30 mouse cellular contexts compared by ENCODE assay signal in genomic region chr7:130012067-130012466, GRCm38 (mm10).
DNase-seq lines count a peak whose midpoint lies in the region; ATAC-seq and TF ChIP-seq lines count a peak whose summit lies in the region.
"Had no signal": no experiment of that assay in that cellular context is flagged by ENCODE, and none has a peak within 500 bp of the region (broad histone marks: within the 10 kb centered on the region; RNA-seq: fewer than 3 reads in every experiment).

No protein-coding gene starts in this region.

- H3K36me3 ChIP-seq in heart, embryonic 13.5 days = no peaks in the 10 kb centered on the region
- H3K36me3 ChIP-seq in CH12.LX (replicated peaks in 1 of 2; ENCODE audit: control insufficient read depth in 1 of 2, insufficient read depth in 1 of 2, low read length in 1 of 2) = no peaks in the 10 kb centered on the region
- H3K36me3 ChIP-seq in limb, embryonic 10.5 days = no peaks in the 10 kb centered on the region
- H3K36me3 ChIP-seq: embryonic facial prominence, embryonic 13.5 days; forebrain, embryonic 10.5 days; hindbrain, embryonic 13.5 days; midbrain, embryonic 10.5 days; midbrain, embryonic 15.5 days; neural tube, embryonic 15.5 days had no signal

- no peak for ATAC-seq in heart, embryonic 13.5 days (ENCODE audit: extremely low read depth, insufficient number of reproducible peaks, low FRiP score, low TSS enrichment)
- ATAC-seq: forebrain, embryonic 16.5 days; intestine, postnatal 0 days; midbrain, embryonic 15.5 days had no signal

- no peak for DNase-seq in heart, postnatal 4 days
- no peak for DNase-seq in CH12.LX (ENCODE audit: extremely low read depth)
- peak; percentile 22 for DNase-seq in c-Kit-positive CD71-negative TER-119-negative erythroid progenitor cells, embryonic 14.5 days (ENCODE audit: low read depth)
- DNase-seq in limb, embryonic 10.5 days (ENCODE audit: low spot score) = no peak
- DNase-seq in gastrocnemius, adult 2 months = no peak
- no peak for DNase-seq in urinary bladder, postnatal 10 days (ENCODE audit: low spot score)
- DNase-seq: adrenal gland, adult 8-10 months; B cell, adult 2 months; cerebellum, adult 8-10 months; cerebellum, postnatal 25 days; embryo, embryonic 11 days; kidney, adult 9 months; kidney, postnatal 10 days; layer of hippocampus, postnatal 36 days; liver; lung, adult 2 months; lung, postnatal 10 days; retina, postnatal 1 day; right cerebral cortex, postnatal 14 days had no signal

- no peak overlapping the region for H3K27ac ChIP-seq in heart, embryonic 13.5 days (replicated peaks)
- H3K27ac ChIP-seq in CH12.LX (ENCODE audit: insufficient read depth, low read depth) = no peak overlapping the region
- H3K27ac ChIP-seq in limb, embryonic 10.5 days = peak overlapping the region; percentile 31; the same call in 1 of the 2 replicates
- no peak overlapping the region for H3K27ac ChIP-seq in gastrocnemius, adult 2 months
- H3K27ac ChIP-seq: forebrain, embryonic 10.5 days; hindbrain, embryonic 13.5 days; liver, embryonic 14.5 days; macrophage; midbrain, embryonic 10.5 days; midbrain, embryonic 15.5 days; neural tube, embryonic 15.5 days had no signal

- 56% methylated on average over 8 of the region's 8 CpGs for WGBS in heart, embryonic 13.5 days
- 79% methylated on average over 8 of the region's 8 CpGs for WGBS in limb, embryonic 10.5 days

- no peak overlapping the region for H3K4me3 ChIP-seq in heart, embryonic 13.5 days
- H3K4me3 ChIP-seq in CH12.LX (replicated peaks in 1 of 3; ENCODE audit: low read depth in 2 of 3, low read length in 2 of 3, poor library complexity in 1 of 3) = no peak overlapping the region
- H3K4me3 ChIP-seq in limb, embryonic 10.5 days = no peak overlapping the region
- H3K4me3 ChIP-seq in gastrocnemius, adult 2 months = no peak overlapping the region
- H3K4me3 ChIP-seq: embryonic facial prominence, embryonic 13.5 days; forebrain, embryonic 10.5 days; hindbrain, embryonic 13.5 days; midbrain, embryonic 10.5 days; midbrain, embryonic 15.5 days; neural tube, embryonic 15.5 days had no signal

- TF ChIP-seq POLR2A in CH12.LX (IDR thresholded peaks at IDR 0.05; ENCODE audit: low read depth, low read length) = no peak

- no peak overlapping the region for H3K9ac ChIP-seq in heart, embryonic 13.5 days
- no peak overlapping the region for H3K9ac ChIP-seq in CH12.LX (ENCODE audit: insufficient read depth, low read depth)
- H3K9ac ChIP-seq: embryonic facial prominence, embryonic 13.5 days; hindbrain, embryonic 13.5 days; liver, embryonic 14.5 days; midbrain, embryonic 15.5 days; neural tube, embryonic 15.5 days had no signal

- in situ Hi-C loops in CH12.LX (cut with MboI; ENCODE audit: low pct_ligation_motif_present, low pct_unique_long_range_greater_than_20kb, low sequenced_read_pairs) = no loop called here

- no peaks in the 10 kb centered on the region for H3K27me3 ChIP-seq in heart, embryonic 13.5 days (replicated peaks)
- peaks cover 68% of the 10 kb centered on the region for H3K27me3 ChIP-seq in CH12.LX (replicated peaks)
- H3K27me3 ChIP-seq in limb, embryonic 10.5 days (ENCODE audit: low read depth, poor library complexity, severe bottlenecking) = no peaks in the 10 kb centered on the region
- H3K27me3 ChIP-seq: embryonic facial prominence, embryonic 13.5 days; hindbrain, embryonic 13.5 days had no signal

- no peak for TF ChIP-seq EP300 in CH12.LX (IDR thresholded peaks at IDR 0.05; ENCODE audit: low read length)

- H3K79me2 ChIP-seq in CH12.LX (replicated peaks; ENCODE audit: control insufficient read depth, extremely low read depth, insufficient read depth, poor library complexity, severe bottlenecking) = no peaks in the 10 kb centered on the region

- dilution Hi-C loops in CH12.LX (cut with MboI; ENCODE audit: extremely low pct_ligation_motif_present, extremely low pct_unique_long_range_greater_than_20kb, low sequenced_read_pairs) = no loop called here

- peak overlapping the region; percentile 22 for H3K4me2 ChIP-seq in heart, embryonic 13.5 days
- H3K4me2 ChIP-seq in CH12.LX (ENCODE audit: insufficient read depth, low read depth, poor library complexity, severe bottlenecking) = peak overlapping the region; percentile 2; the same call in 1 of the 2 replicates
- H3K4me2 ChIP-seq: embryonic facial prominence, embryonic 13.5 days; hindbrain, embryonic 13.5 days; midbrain, embryonic 15.5 days; neural tube, embryonic 15.5 days had no signal

- peaks cover 49% of the 10 kb centered on the region for H3K4me1 ChIP-seq in heart, embryonic 13.5 days
- no peaks in the 10 kb centered on the region for H3K4me1 ChIP-seq in CH12.LX (ENCODE audit: control insufficient read depth in 1 of 2, insufficient read depth in 2 of 2)
- peaks cover 60% of the 10 kb centered on the region for H3K4me1 ChIP-seq in limb, embryonic 10.5 days
- H3K4me1 ChIP-seq: midbrain, embryonic 15.5 days; neural tube, embryonic 15.5 days had no signal

- TF ChIP-seq CTCF in CH12.LX (conservative IDR thresholded peaks at IDR 0.05 in 1 of 2, IDR thresholded peaks at IDR 0.05 in 1 of 2; ENCODE audit: low read depth in 2 of 2, low read length in 2 of 2) = no peak
- no peak for TF ChIP-seq CTCF in gastrocnemius, adult 2 months (IDR thresholded peaks at IDR 0.05)

- no peak for TF ChIP-seq RAD21 in CH12.LX (IDR thresholded peaks at IDR 0.05; ENCODE audit: low read depth, low read length)

- H3K9me3 ChIP-seq in heart, embryonic 13.5 days = no peaks in the 10 kb centered on the region
- H3K9me3 ChIP-seq in CH12.LX (replicated peaks; ENCODE audit: low read length) = no peaks in the 10 kb centered on the region
- H3K9me3 ChIP-seq in limb, embryonic 10.5 days (replicated peaks) = no peaks in the 10 kb centered on the region
- H3K9me3 ChIP-seq: embryonic facial prominence, embryonic 13.5 days; forebrain, embryonic 10.5 days; hindbrain, embryonic 13.5 days; midbrain, embryonic 10.5 days; midbrain, embryonic 15.5 days; neural tube, embryonic 15.5 days had no signal

- intact Hi-C loops in gastrocnemius, adult 2 months (cut with DNase I) = no loop called here

TF ChIP-seq in CH12.LX, 34 proteins besides CTCF, POLR2A, EP300 and RAD21:
- no peak for TF ChIP-seq ETS1 (conservative IDR thresholded peaks at IDR 0.05; ENCODE audit: low read depth, low read length)
- no peak for TF ChIP-seq GABPA (IDR thresholded peaks at IDR 0.05; ENCODE audit: insufficient replicate concordance, low read depth, low read length)
- no peak for TF ChIP-seq KAT2A (IDR thresholded peaks at IDR 0.05; ENCODE audit: insufficient replicate concordance, low read length)
TF ChIP-seq in CH12.LX: peak in this region for 0.
